Mouse (Mus musculus) heart, embryonic 14.5 days (tissue): Measurements from ENCODE around the gene Ap4s1. TPM values are rescaled to one million over a fixed set of nuclear protein-coding genes. Genes with fewer than 3 reads are reported as not detected.
"Not testable (repeated sequence)": the region's sequence is repeated elsewhere in the genome, so short reads cannot be mapped to it uniquely, and the experiment has no call there.

Source experiments
- ATAC-seq: fragments of 200-750 bp; cut with Nextera tagmentation; 2 replicates; pipeline ENCODE4 v1.8.0; 2017; ENCODE audit warnings: low read depth, moderate TSS enrichment; ENCODE audit not compliant: insufficient number of reproducible peaks, insufficient read depth, low FRiP score
- H3K27ac ChIP-seq, 2 experiments: fragments of 200-500 bp in 1 of 2; fragments of 300-500 bp in 1 of 2; sonication (generic) in 1 of 2; replicated peaks in 1 of 2; 2 replicates each; pipeline ENCODE4 v1.5.1; 2012 to 2014; ENCODE audit warnings: low read depth in 2 of 2, low read length in 2 of 2, control low read depth in 1 of 2, mild to moderate bottlenecking in 1 of 2, mixed read lengths in 1 of 2; ENCODE audit not compliant: control insufficient read depth in 1 of 2, insufficient read depth in 1 of 2
- H3K27me3 ChIP-seq: fragments of 300-500 bp; sonication (generic); 2 replicates; pipeline ENCODE4 v1.6.1; 2014; ENCODE audit warnings: mild to moderate bottlenecking, low read length, control low read depth; ENCODE audit not compliant: control insufficient read depth, insufficient read depth
- H3K36me3 ChIP-seq: fragments of 300-500 bp; sonication (generic); 2 replicates; pipeline ENCODE4 v1.6.1; 2014; ENCODE audit warnings: mild to moderate bottlenecking, control low read depth, low read length, mixed read lengths; ENCODE audit not compliant: control insufficient read depth, insufficient read depth
- H3K4me1 ChIP-seq, 2 experiments: fragments of 200-500 bp in 1 of 2; fragments of 300-500 bp in 1 of 2; sonication (generic) in 1 of 2; 2 replicates each; pipeline ENCODE4 v1.6.1; 2012 to 2014; ENCODE audit warnings: low read length in 2 of 2, control low read depth in 1 of 2, mixed read lengths in 1 of 2; ENCODE audit not compliant: control insufficient read depth in 2 of 2, insufficient read depth in 2 of 2
- H3K4me2 ChIP-seq: fragments of 300-500 bp; sonication (generic); 2 replicates; pipeline ENCODE4 v1.6.1; 2014; ENCODE audit warnings: mild to moderate bottlenecking, low read length
- H3K4me3 ChIP-seq, 2 experiments: fragments of 200-500 bp in 1 of 2; fragments of 300-500 bp in 1 of 2; sonication (generic) in 1 of 2; 2 replicates each; pipeline ENCODE4 v1.5.1; 2012 to 2014; ENCODE audit warnings: low read length in 2 of 2, mild to moderate bottlenecking in 2 of 2, control low read depth in 1 of 2, low read depth in 1 of 2, moderate library complexity in 1 of 2; ENCODE audit not compliant: control insufficient read depth in 1 of 2, insufficient read depth in 1 of 2
- H3K9ac ChIP-seq: fragments of 300-500 bp; sonication (generic); 2 replicates; pipeline ENCODE4 v1.6.1; 2014; ENCODE audit warnings: mild to moderate bottlenecking, low read length
- H3K9me3 ChIP-seq: fragments of 300-500 bp; sonication (generic); 2 replicates; pipeline ENCODE4 v1.6.1; 2016; ENCODE audit warnings: low read length, control low read depth; ENCODE audit not compliant: control insufficient read depth
- WGBS: fragments of 180-500 bp; shearing (Covaris S2); extraction: QIAGEN DNeasy Blood & Tissue Kit; methylation state at CpG from one replicate; pipeline ENCODE4 v1.1.7; 2014; 5-methylcytosine and 5-hydroxymethylcytosine counted together
- polyA plus RNA-seq: library from polyadenylated mRNA; unstranded; fragments of >200 nt; fragmentation: Nextera tagmentation; extraction: Ambion mirVana; gene quantifications from 2 replicates; pipeline ENCODE4 v1.2.1, GENCODE M21; 2014

The Ap4s1 gene
- polyA plus RNA-seq: 42.0 and 43.1 TPM in 2 replicates

DNA sequence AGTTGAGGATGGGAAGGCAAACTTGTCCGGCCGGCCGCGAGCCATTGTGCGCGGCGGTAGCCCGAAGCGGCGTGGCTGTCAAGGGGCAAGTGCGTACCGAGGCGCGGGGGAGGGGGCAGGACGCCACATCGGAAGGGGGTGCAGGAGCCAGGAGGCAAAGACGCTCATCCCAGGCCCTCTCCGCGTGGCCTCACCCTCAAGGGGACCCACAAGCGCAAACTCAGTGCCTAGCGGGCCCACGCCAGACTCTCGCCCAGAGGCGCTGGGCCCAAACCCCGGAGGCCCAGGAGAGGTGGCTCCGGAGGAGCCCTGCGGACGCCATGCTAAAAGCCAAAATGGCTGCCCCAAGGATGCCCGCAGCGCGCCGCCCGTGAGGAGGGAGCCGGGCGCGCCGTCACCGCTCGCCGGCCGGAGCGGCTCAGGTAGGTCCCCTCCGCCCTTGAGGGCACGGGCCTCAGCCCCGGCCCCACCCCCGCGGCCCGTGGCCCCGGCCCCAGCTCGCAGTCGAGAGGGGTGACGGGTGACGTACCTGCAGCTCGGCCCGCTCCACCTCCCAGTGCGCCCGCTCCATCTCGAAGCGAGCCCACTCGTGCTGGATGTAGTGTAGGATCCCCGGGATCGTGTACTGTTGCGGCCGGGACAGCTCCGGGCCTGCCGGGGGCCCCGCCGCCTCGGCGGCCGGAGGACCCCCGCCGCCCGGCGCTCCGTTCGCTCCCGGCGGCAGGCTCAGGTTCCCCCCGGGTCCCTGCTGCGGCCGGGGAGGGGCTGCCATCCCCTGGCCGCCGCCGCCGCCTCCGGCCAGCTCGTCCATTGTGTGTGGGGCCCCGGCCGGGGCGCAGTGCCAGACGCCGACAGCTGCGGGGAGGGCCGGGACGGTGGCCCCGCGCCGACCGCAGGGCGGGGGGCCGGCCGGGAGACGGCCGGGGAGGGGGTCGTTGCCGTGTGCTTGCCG lies at the start of gene Ap4s1:
TSS of gene Ap4s1 (plus strand) at position 141 of the 952 bp plus-strand sequence.
- Histone ChIP-seq H3K27ac (peak within 1 kb of the TSS; percentile 99 to 100), H3K4me1 (peaks cover 5 to 36% of the 10 kb centered on the region in 2 experiments; a peak in 3 of 4 replicates), H3K27me3 (no peaks in the 10 kb centered on the region), H3K4me3 (peak within 1 kb of the TSS; percentile 92 to 99), H3K9me3 (no peaks in the 10 kb centered on the region), H3K9ac (peak within 1 kb of the TSS; percentile 100), H3K36me3 (no peaks in the 10 kb centered on the region), H3K4me2 (peak within 1 kb of the TSS; percentile 70)
- ATAC-seq: peak; percentile 59
- under 1% methylated on average over 101 of the region's 108 CpGs for WGBS

- peaks cover 29% of the 10 kb centered on the region for H3K36me3 ChIP-seq
- ATAC-seq: no peak
- no peak overlapping the region for H3K9ac ChIP-seq
- no peak overlapping the region for H3K4me2 ChIP-seq
- WGBS: 14% methylated on average over 6 of the region's 6 CpGs
- no peaks in the 10 kb centered on the region for H3K9me3 ChIP-seq
- H3K4me1 ChIP-seq: peaks cover 0 to 5% of the 10 kb centered on the region in 2 experiments; a peak in 2 of 4 replicates
- H3K27ac ChIP-seq: no peak overlapping the region; a peak in 1 of 4 replicates
- no peaks in the 10 kb centered on the region for H3K27me3 ChIP-seq
- H3K4me3 ChIP-seq: no peak overlapping the region
These were observed 49.0 kb upstream of the Ap4s1 start for GRCm38 (mm10) chr12:51641871-51642270.

DNA sequence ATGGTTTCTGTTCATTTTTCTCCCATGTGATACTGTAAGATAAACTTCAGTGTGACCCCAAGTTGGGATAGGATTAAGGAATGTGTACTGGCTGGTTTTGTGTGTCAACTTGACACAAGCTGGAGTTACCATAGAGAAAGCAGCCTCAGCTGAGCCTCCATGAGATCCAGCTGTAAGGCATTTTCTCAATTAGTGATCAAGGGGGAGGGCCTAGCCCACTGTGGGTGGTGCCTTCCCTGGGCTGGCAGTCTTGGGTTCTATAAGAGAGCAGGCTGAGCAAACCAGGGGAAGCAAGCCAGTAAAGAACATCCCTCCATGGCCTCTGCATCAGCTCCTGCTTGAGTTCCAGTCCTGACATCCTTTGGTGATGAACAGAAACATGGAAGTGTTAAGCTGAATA lies 41.4 kb upstream of the Ap4s1 start:
- H3K9ac ChIP-seq, H3K27ac ChIP-seq, H3K4me2 ChIP-seq, H3K9me3 ChIP-seq, H3K4me3 ChIP-seq, H3K27me3 ChIP-seq, H3K4me1 ChIP-seq, ATAC-seq: not testable (repeated sequence)
- peaks cover 52% of the 10 kb centered on the region for H3K36me3 ChIP-seq

DNA sequence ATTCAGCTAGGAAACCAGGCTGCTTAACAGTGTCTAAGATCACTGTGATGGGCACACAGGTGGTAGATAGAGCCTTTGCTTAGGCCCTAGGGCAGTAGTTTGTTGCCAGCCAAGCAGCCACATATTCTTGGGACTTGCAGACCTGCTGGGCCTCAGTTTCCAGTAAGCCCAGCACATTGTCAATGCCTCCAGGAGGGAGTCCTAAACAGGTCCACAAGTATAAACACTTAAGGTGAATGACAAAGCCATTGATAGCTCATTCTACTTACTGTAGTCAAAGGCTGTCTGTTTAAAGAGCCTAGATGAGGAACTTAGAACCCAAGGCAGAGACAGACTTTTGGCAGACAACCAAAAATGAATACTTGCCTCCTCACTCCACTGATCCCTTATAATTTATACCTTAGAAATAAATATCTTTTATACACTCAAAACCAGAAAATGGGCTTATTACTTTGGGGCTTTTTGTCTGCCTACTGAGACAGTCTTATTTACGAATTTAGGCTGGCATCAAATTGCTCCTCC lies 34.8 kb upstream of the Ap4s1 start:
- WGBS: 86% methylated on average over 1 of the region's 1 CpGs
- no peaks in the 10 kb centered on the region for H3K9me3 ChIP-seq

DNA sequence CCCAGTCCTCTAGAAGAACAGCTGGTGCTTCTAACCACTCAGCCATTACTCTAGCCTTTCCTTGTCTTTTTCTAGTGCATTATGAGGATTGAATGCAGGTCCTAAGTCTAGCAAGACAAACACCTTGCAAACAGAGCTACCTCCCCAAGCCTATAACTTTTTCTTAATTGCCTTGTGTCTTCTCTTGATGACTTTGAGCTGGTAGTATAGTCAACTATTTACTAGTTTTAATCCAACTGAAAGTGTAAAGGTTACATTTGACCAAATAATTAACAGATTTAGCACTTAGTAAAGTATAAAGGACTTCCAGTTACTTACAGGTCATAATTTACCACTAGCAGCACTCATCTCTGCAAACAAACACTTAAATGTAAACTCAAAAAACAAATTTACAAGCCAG lies 27.8 kb upstream of the Ap4s1 start:
- Histone ChIP-seq H3K27ac (no peak overlapping the region), H3K9ac (no peak overlapping the region), H3K4me1 (peaks cover 0 to 8% of the 10 kb centered on the region in 2 experiments; a peak in 2 of 4 replicates), H3K27me3 (no peaks in the 10 kb centered on the region), H3K4me3 (no peak overlapping the region), H3K36me3 (no peaks in the 10 kb centered on the region), H3K4me2 (no peak overlapping the region), H3K9me3 (no peaks in the 10 kb centered on the region)
- no peak for ATAC-seq

More for the DNA sequence above, 34.8 kb upstream of the Ap4s1 start:
- Histone ChIP-seq H3K4me2 (no peak overlapping the region), H3K9ac (no peak overlapping the region), H3K4me3 (no peak overlapping the region), H3K27me3 (no peaks in the 10 kb centered on the region), H3K27ac (no peak overlapping the region), H3K4me1 (peaks cover 0 to 8% of the 10 kb centered on the region in 2 experiments; a peak in 1 of 4 replicates), H3K36me3 (peaks cover 20% of the 10 kb centered on the region)
- ATAC-seq: no peak

- Histone ChIP-seq H3K9me3 (no peaks in the 10 kb centered on the region), H3K36me3 (no peaks in the 10 kb centered on the region)
- ATAC-seq: no peak
These were observed 26.9 kb upstream of the Ap4s1 start for GRCm38 (mm10) chr12:51663908-51664307.

DNA sequence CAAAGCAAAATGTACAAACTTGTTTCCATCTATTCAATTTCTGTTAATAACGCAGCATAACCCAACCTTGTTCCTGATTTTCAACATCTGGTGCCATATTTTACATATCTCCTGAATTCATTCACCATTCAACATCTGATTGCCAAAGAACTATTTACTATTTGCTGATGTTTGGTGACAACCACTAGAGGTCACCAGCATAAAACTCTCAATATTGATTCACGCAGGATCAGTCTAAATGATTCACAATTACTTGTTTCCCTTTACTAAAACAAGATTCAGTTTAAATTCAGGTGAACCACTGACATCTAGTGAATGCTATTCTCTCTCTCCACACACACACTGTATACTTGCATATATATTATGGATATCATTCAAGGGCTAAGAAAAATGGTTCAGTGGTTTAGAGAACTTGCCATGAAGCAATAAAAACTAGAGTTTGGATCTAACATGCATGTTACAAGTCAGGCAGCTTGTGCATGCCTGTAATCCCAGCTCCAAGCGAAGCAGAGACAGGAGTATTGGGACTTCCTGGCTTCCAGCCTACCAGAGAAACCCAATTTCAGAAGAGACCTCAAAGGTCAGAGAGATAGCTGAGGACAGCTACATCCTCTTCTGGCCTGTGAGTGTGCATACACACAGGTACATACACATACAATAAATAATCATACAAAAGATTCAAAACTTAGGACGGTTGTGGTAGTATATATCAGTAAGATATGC lies 24.0 kb upstream of the Ap4s1 start:
- 64% methylated on average over 4 of the region's 4 CpGs for WGBS
- Histone ChIP-seq H3K4me2 (no peak overlapping the region), H3K27me3 (no peaks in the 10 kb centered on the region), H3K9me3 (no peaks in the 10 kb centered on the region), H3K36me3 (no peaks in the 10 kb centered on the region), H3K27ac (no peak overlapping the region), H3K4me1 (peaks cover 0 to 16% of the 10 kb centered on the region in 2 experiments; a peak in 3 of 4 replicates), H3K4me3 (no peak overlapping the region), H3K9ac (no peak overlapping the region)
- ATAC-seq: no peak

More at GRCm38 (mm10) chr12:51663908-51664307, 26.9 kb upstream of the Ap4s1 start:
- no peak overlapping the region for H3K4me2 ChIP-seq
- peaks cover 0 to 8% of the 10 kb centered on the region in 2 experiments; a peak in 2 of 4 replicates for H3K4me1 ChIP-seq
- no peaks in the 10 kb centered on the region for H3K27me3 ChIP-seq
- H3K27ac ChIP-seq: no peak overlapping the region
- H3K4me3 ChIP-seq: no peak overlapping the region
- H3K9ac ChIP-seq: no peak overlapping the region
